Mouse (Mus musculus) thymus, adult 2 months (tissue): ENCODE results near the gene Gli2. TPM values are rescaled to one million over a fixed set of nuclear protein-coding genes. Genes with fewer than 3 reads are reported as not detected.

Source experiments
- DNase-seq: peaks from one replicate; pipeline ENCODE4 v3.0.0; 2021
- H3K27ac ChIP-seq: fragments of 200-500 bp; 2 replicates; pipeline ENCODE4 v1.5.1; 2012; ENCODE audit warnings: low read length, control low read depth; ENCODE audit not compliant: control insufficient read depth, insufficient read depth
- H3K27me3 ChIP-seq: fragments of 200-500 bp; 2 replicates; pipeline ENCODE4 v1.6.1; 2012; ENCODE audit warnings: mild to moderate bottlenecking, low read length, moderate library complexity, mixed read lengths; ENCODE audit not compliant: control insufficient read depth, insufficient read depth
- H3K36me3 ChIP-seq: fragments of 200-500 bp; 2 replicates; pipeline ENCODE4 v1.6.1; 2012; ENCODE audit warnings: mild to moderate bottlenecking, low read length, moderate library complexity; ENCODE audit not compliant: control insufficient read depth, insufficient read depth
- H3K4me1 ChIP-seq: fragments of 200-500 bp; replicated peaks from 2 replicates; pipeline ENCODE4 v1.6.1; 2012; ENCODE audit warnings: low read length; ENCODE audit not compliant: control insufficient read depth, insufficient read depth
- H3K4me3 ChIP-seq: fragments of 200-500 bp; 2 replicates; pipeline ENCODE4 v1.5.1; 2012; ENCODE audit warnings: mild to moderate bottlenecking, low read length, control low read depth, moderate library complexity; ENCODE audit not compliant: control insufficient read depth, insufficient read depth
- CTCF ChIP-seq: fragments of 200-500 bp; IDR thresholded peaks from 2 replicates; pipeline ENCODE4 v1.5.1; 2012; ENCODE audit warnings: mild to moderate bottlenecking, control low read depth, low read length, moderate library complexity, borderline replicate concordance; ENCODE audit not compliant: control insufficient read depth, poor library complexity, insufficient read depth; ENCODE audit errors: extremely low read depth
- POLR2A ChIP-seq: fragments of 200-500 bp; IDR thresholded peaks from 2 replicates; pipeline ENCODE4 v1.6.1; 2012; ENCODE audit warnings: mild to moderate bottlenecking, low read length, control low read depth, moderate library complexity; ENCODE audit not compliant: control insufficient read depth, poor library complexity, insufficient read depth; ENCODE audit errors: extremely low read depth
- WGBS: fragments of 180-500 bp; shearing (Covaris S2); methylation state at CpG from one replicate; pipeline ENCODE4 v1.1.7; 2018; 5-methylcytosine and 5-hydroxymethylcytosine counted together
- polyA plus RNA-seq: library from polyadenylated mRNA; depleted of rRNA; stranded (reverse); fragments of >200 nt; gene quantifications from 2 replicates; pipeline ENCODE4 v1.2.3, GENCODE M21; 2012

The Gli2 gene
- polyA plus RNA-seq, 1 experiment, result 2.4 TPM

- H3K4me3 ChIP-seq, result no peak overlapping the region
- TF ChIP-seq POLR2A (no peak), CTCF (no peak)
- no peaks in the 10 kb centered on the region for H3K27me3 ChIP-seq
- H3K4me1 ChIP-seq, result no peaks in the 10 kb centered on the region; the same call in 1 of the 2 replicates
- no peaks in the 10 kb centered on the region for H3K36me3 ChIP-seq
- WGBS, result 93% methylated on average over 1 of the region's 1 CpGs
- H3K27ac ChIP-seq, result no peak overlapping the region
- DNase-seq, result no peak
Measured at GRCm38 (mm10) chr1:119038436-119038835, 15.0 kb downstream of the Gli2 start.

- Histone ChIP-seq H3K4me3 (no peak overlapping the region), H3K4me1 (no peaks in the 10 kb centered on the region; the same call in 1 of the 2 replicates), H3K27ac (no peak overlapping the region), H3K36me3 (no peaks in the 10 kb centered on the region), H3K27me3 (no peaks in the 10 kb centered on the region)
- 88% methylated on average over 8 of the region's 8 CpGs for WGBS
- TF ChIP-seq CTCF (no peak), POLR2A (no peak)
- DNase-seq, result no peak
Measured at GRCm38 (mm10) chr1:119035931-119036330, 17.5 kb downstream of the Gli2 start.

GRCm38 (mm10) chr1:119035301-119035700 is 18.1 kb downstream of the Gli2 start:
- WGBS, result 20% methylated on average over 9 of the region's 9 CpGs
- Histone ChIP-seq H3K27ac (no peak overlapping the region), H3K27me3 (no peaks in the 10 kb centered on the region), H3K4me1 (no peaks in the 10 kb centered on the region; the same call in 1 of the 2 replicates), H3K4me3 (no peak overlapping the region), H3K36me3 (no peaks in the 10 kb centered on the region)
- TF ChIP-seq POLR2A (no peak), CTCF (no peak)
- DNase-seq, result no peak

- DNase-seq, result no peak
- Histone ChIP-seq H3K4me3 (no peak overlapping the region), H3K36me3 (no peaks in the 10 kb centered on the region), H3K4me1 (no peaks in the 10 kb centered on the region; the same call in 1 of the 2 replicates), H3K27me3 (no peaks in the 10 kb centered on the region), H3K27ac (no peak overlapping the region)
- 64% methylated on average over 13 of the region's 13 CpGs for WGBS
- no peak for TF ChIP-seq CTCF
- TF ChIP-seq POLR2A, result no peak
Measured at GRCm38 (mm10) chr1:119034163-119034705, 19.2 kb downstream of the Gli2 start.

GRCm38 (mm10) chr1:119033450-119034162 is 19.8 kb downstream of the Gli2 start:
- Histone ChIP-seq H3K4me1 (no peaks in the 10 kb centered on the region; the same call in 1 of the 2 replicates), H3K27ac (no peak overlapping the region), H3K4me3 (no peak overlapping the region), H3K36me3 (no peaks in the 10 kb centered on the region), H3K27me3 (no peaks in the 10 kb centered on the region)
- DNase-seq, result no peak
- no peak for TF ChIP-seq POLR2A
- TF ChIP-seq CTCF, result no peak
- 73% methylated on average over 3 of the region's 3 CpGs for WGBS

GRCm38 (mm10) chr1:119031185-119031584 is 22.2 kb downstream of the Gli2 start:
- Histone ChIP-seq H3K36me3 (no peaks in the 10 kb centered on the region), H3K27ac (no peak overlapping the region), H3K27me3 (no peaks in the 10 kb centered on the region), H3K4me1 (no peaks in the 10 kb centered on the region; the same call in 1 of the 2 replicates), H3K4me3 (no peak overlapping the region)
- DNase-seq, result no peak
- TF ChIP-seq CTCF, result no peak
- TF ChIP-seq POLR2A, result no peak
- 88% methylated on average over 6 of the region's 6 CpGs for WGBS
